Mouse (Mus musculus) heart, embryonic 15.5 days (tissue): ENCODE measurements around the gene Med24. TPM values are rescaled to one million over a fixed set of nuclear protein-coding genes. Genes with fewer than 3 reads are reported as not detected.

Source experiments
- ATAC-seq: fragments of 200-750 bp; cut with Nextera tagmentation; replicated peaks from 2 replicates; pipeline ENCODE4 v1.8.0; 2017; ENCODE audit warnings: low read depth, moderate TSS enrichment; ENCODE audit not compliant: insufficient number of reproducible peaks, insufficient read depth, low FRiP score
- H3K27ac ChIP-seq: fragments of 300-500 bp; sonication (generic); 2 replicates; pipeline ENCODE4 v1.5.1; 2015; ENCODE audit warnings: mild to moderate bottlenecking, inconsistent platforms
- H3K27me3 ChIP-seq: fragments of 300-500 bp; sonication (generic); 2 replicates; pipeline ENCODE4 v1.6.1; 2015; ENCODE audit warnings: inconsistent platforms
- H3K36me3 ChIP-seq: fragments of 300-500 bp; sonication (generic); 2 replicates; pipeline ENCODE4 v1.6.1; 2015; ENCODE audit warnings: mild to moderate bottlenecking, inconsistent platforms
- H3K4me1 ChIP-seq: fragments of 300-500 bp; sonication (generic); replicated peaks from 2 replicates; pipeline ENCODE4 v1.6.1; 2015; ENCODE audit warnings: inconsistent platforms
- H3K4me2 ChIP-seq: fragments of 300-500 bp; sonication (generic); 2 replicates; pipeline ENCODE4 v1.6.1; 2015; ENCODE audit warnings: inconsistent platforms, mild to moderate bottlenecking, moderate library complexity
- H3K4me3 ChIP-seq: fragments of 300-500 bp; sonication (generic); 2 replicates; pipeline ENCODE4 v1.5.1; 2015; ENCODE audit warnings: mild to moderate bottlenecking, inconsistent platforms
- H3K9ac ChIP-seq: fragments of 300-500 bp; sonication (generic); 2 replicates; pipeline ENCODE4 v1.6.1; 2015; ENCODE audit warnings: mild to moderate bottlenecking, inconsistent platforms
- H3K9me3 ChIP-seq: fragments of 300-500 bp; sonication (generic); replicated peaks from 2 replicates; pipeline ENCODE4 v1.6.1; 2016; ENCODE audit warnings: inconsistent platforms
- WGBS: fragments of 180-500 bp; shearing (Covaris S2); methylation state at CpG from one replicate; pipeline ENCODE4 v1.1.7; 2015; ENCODE audit warnings: mixed read lengths; 5-methylcytosine and 5-hydroxymethylcytosine counted together
- polyA plus RNA-seq: library from polyadenylated mRNA; unstranded; fragments of >200 nt; fragmentation: Nextera tagmentation; extraction: Ambion mirVana; gene quantifications from 2 replicates; pipeline ENCODE4 v1.2.1, GENCODE M21; 2015

The Med24 gene
- polyA plus RNA-seq, 1 experiment from 2014 or later, result 33.5 TPM

- Histone ChIP-seq H3K4me1 (peaks cover 60% of the 10 kb centered on the region), H3K9me3 (no peaks in the 10 kb centered on the region), H3K36me3 (peaks cover 58% of the 10 kb centered on the region), H3K4me2 (no peak overlapping the region), H3K9ac (no peak overlapping the region), H3K27me3 (no peaks in the 10 kb centered on the region), H3K27ac (peak overlapping the region; percentile 16; the same call in 1 of the 2 replicates), H3K4me3 (no peak overlapping the region)
- no peak for ATAC-seq
- WGBS, result 76% methylated on average over 18 of the region's 18 CpGs
Observed at GRCm38 (mm10) chr11:98764091-98764490, 34.9 kb upstream of the Med24 start.

- Histone ChIP-seq H3K36me3 (peaks cover 62% of the 10 kb centered on the region), H3K4me1 (peaks cover 54% of the 10 kb centered on the region), H3K27ac (peak overlapping the region; percentile 12; the same call in 1 of the 2 replicates), H3K4me2 (no peak overlapping the region), H3K27me3 (no peaks in the 10 kb centered on the region), H3K9ac (no peak overlapping the region), H3K9me3 (no peaks in the 10 kb centered on the region), H3K4me3 (no peak overlapping the region)
- no peak for ATAC-seq
- WGBS, result 82% methylated on average over 8 of the region's 8 CpGs
Observed at GRCm38 (mm10) chr11:98763502-98763861, 34.2 kb upstream of the Med24 start.

GRCm38 (mm10) chr11:98762756-98763501, 33.7 kb upstream of the Med24 start:
- Histone ChIP-seq H3K4me3 (no peak overlapping the region), H3K9ac (no peak overlapping the region), H3K4me1 (peaks cover 49% of the 10 kb centered on the region), H3K36me3 (peaks cover 66% of the 10 kb centered on the region), H3K4me2 (no peak overlapping the region), H3K27ac (peak overlapping the region; percentile 33; the same call in 1 of the 2 replicates), H3K9me3 (no peaks in the 10 kb centered on the region), H3K27me3 (no peaks in the 10 kb centered on the region)
- WGBS, result 56% methylated on average over 17 of the region's 17 CpGs
- ATAC-seq, result no peak

- Histone ChIP-seq H3K36me3 (peaks cover 72% of the 10 kb centered on the region), H3K27ac (no peak overlapping the region), H3K4me2 (no peak overlapping the region), H3K4me3 (no peak overlapping the region), H3K4me1 (peaks cover 39% of the 10 kb centered on the region), H3K9me3 (no peaks in the 10 kb centered on the region), H3K9ac (no peak overlapping the region), H3K27me3 (no peaks in the 10 kb centered on the region)
- ATAC-seq, result no peak
- 88% methylated on average over 4 of the region's 4 CpGs for WGBS
Observed at GRCm38 (mm10) chr11:98761939-98762338, 32.7 kb upstream of the Med24 start.

- Histone ChIP-seq H3K27ac (no peak overlapping the region), H3K9me3 (no peaks in the 10 kb centered on the region), H3K27me3 (no peaks in the 10 kb centered on the region), H3K9ac (no peak overlapping the region), H3K4me2 (no peak overlapping the region), H3K36me3 (peaks cover 56% of the 10 kb centered on the region), H3K4me1 (peaks cover 46% of the 10 kb centered on the region), H3K4me3 (no peak overlapping the region)
- 73% methylated on average over 12 of the region's 12 CpGs for WGBS
- ATAC-seq, result no peak
Observed at GRCm38 (mm10) chr11:98756711-98757110, 27.5 kb upstream of the Med24 start.

- peaks cover 54% of the 10 kb centered on the region for H3K4me1 ChIP-seq
- peaks cover 48% of the 10 kb centered on the region for H3K36me3 ChIP-seq
- no peak overlapping the region for H3K4me2 ChIP-seq
- ATAC-seq, result no peak
- H3K4me3 ChIP-seq, result no peak overlapping the region
- H3K9ac ChIP-seq, result peak overlapping the region; percentile 6; the same call in 1 of the 2 replicates
- no peaks in the 10 kb centered on the region for H3K27me3 ChIP-seq
- peak overlapping the region; percentile 48 for H3K27ac ChIP-seq
- no peaks in the 10 kb centered on the region for H3K9me3 ChIP-seq
- WGBS, result 78% methylated on average over 6 of the region's 6 CpGs
Observed at GRCm38 (mm10) chr11:98755726-98756380, 26.6 kb upstream of the Med24 start.

GRCm38 (mm10) chr11:98754621-98755181, 25.5 kb upstream of the Med24 start:
- Histone ChIP-seq H3K9me3 (no peaks in the 10 kb centered on the region), H3K27ac (peak overlapping the region; percentile 92), H3K9ac (peak overlapping the region; percentile 31), H3K4me1 (peaks cover 66% of the 10 kb centered on the region), H3K36me3 (peaks cover 37% of the 10 kb centered on the region), H3K4me2 (peak overlapping the region; percentile 27; the same call in 1 of the 2 replicates), H3K4me3 (no peak overlapping the region), H3K27me3 (no peaks in the 10 kb centered on the region)
- WGBS, result 19% methylated on average over 7 of the region's 7 CpGs
- peak; percentile 8; the same call in 1 of the 2 replicates for ATAC-seq

GRCm38 (mm10) chr11:98754151-98754620, 25.0 kb upstream of the Med24 start:
- H3K9me3 ChIP-seq, result no peaks in the 10 kb centered on the region
- peaks cover 34% of the 10 kb centered on the region for H3K36me3 ChIP-seq
- WGBS, result 53% methylated on average over 9 of the region's 9 CpGs
- no peaks in the 10 kb centered on the region for H3K27me3 ChIP-seq
- H3K4me3 ChIP-seq, result no peak overlapping the region
- peak overlapping the region; percentile 31 for H3K9ac ChIP-seq
- H3K27ac ChIP-seq, result peak overlapping the region; percentile 92
- no peak for ATAC-seq
- peak overlapping the region; percentile 27 for H3K4me2 ChIP-seq
- peaks cover 71% of the 10 kb centered on the region for H3K4me1 ChIP-seq

GRCm38 (mm10) chr11:98753264-98753663, 24.0 kb upstream of the Med24 start:
- H3K27me3 ChIP-seq, result no peaks in the 10 kb centered on the region

GRCm38 (mm10) chr11:98752562-98753140, 23.4 kb upstream of the Med24 start:
- no peak overlapping the region for H3K4me3 ChIP-seq
- H3K36me3 ChIP-seq, result peaks cover 22% of the 10 kb centered on the region
- H3K27ac ChIP-seq, result peak overlapping the region; percentile 92
- 80% methylated on average over 10 of the region's 10 CpGs for WGBS
- no peaks in the 10 kb centered on the region for H3K27me3 ChIP-seq
- 0 out of 2 replicates have a peak overlapping the region, but pooled peaks have one; percentile 41 for H3K9ac ChIP-seq
- no peaks in the 10 kb centered on the region for H3K9me3 ChIP-seq
- peaks cover 86% of the 10 kb centered on the region for H3K4me1 ChIP-seq
- no peak for ATAC-seq
- no peak overlapping the region for H3K4me2 ChIP-seq

More at GRCm38 (mm10) chr11:98753264-98753663, 24.0 kb upstream of the Med24 start:
- no peak overlapping the region for H3K9ac ChIP-seq
- peaks cover 26% of the 10 kb centered on the region for H3K36me3 ChIP-seq
- H3K4me1 ChIP-seq, result peaks cover 80% of the 10 kb centered on the region
- H3K4me2 ChIP-seq, result no peak overlapping the region
- H3K9me3 ChIP-seq, result no peaks in the 10 kb centered on the region
- peak overlapping the region; percentile 92 for H3K27ac ChIP-seq
- H3K4me3 ChIP-seq, result no peak overlapping the region
- WGBS, result 92% methylated on average over 5 of the region's 5 CpGs
- no peak for ATAC-seq

- Histone ChIP-seq H3K36me3 (peaks cover 13% of the 10 kb centered on the region), H3K4me3 (peak overlapping the region; percentile 22), H3K9ac (peak overlapping the region; percentile 41), H3K4me2 (peak overlapping the region; percentile 54), H3K9me3 (no peaks in the 10 kb centered on the region), H3K27me3 (no peaks in the 10 kb centered on the region), H3K4me1 (peaks cover 97% of the 10 kb centered on the region), H3K27ac (peak overlapping the region; percentile 92)
- ATAC-seq, result peak; percentile 53
- WGBS, result 8% methylated on average over 6 of the region's 6 CpGs
Observed at GRCm38 (mm10) chr11:98751221-98751782, 22.1 kb upstream of the Med24 start.
